Mouse (Mus musculus): Measurements from ENCODE around the gene Card9. TPM values are rescaled to one million over a fixed set of nuclear protein-coding genes. Genes with fewer than 3 reads are reported as not detected.
"Not testable (repeated sequence)": the region's sequence is repeated elsewhere in the genome, so short reads cannot be mapped to it uniquely, and the experiment has no call there.

Gene Card9
- total RNA-seq (2021) = 1 to 10 TPM; 1.1 to 1.4 TPM

- intact Hi-C loops (cut with DNase I) = no loop called here
- DNase-seq = no peak
Observed at GRCm38 (mm10) chr2:26360772-26361171, at the start of gene Card9. Card9 (minus strand) TSS chr2:26360918.

- DNase-seq = no peak
- intact Hi-C loops (cut with DNase I) = no loop called here
Observed at GRCm38 (mm10) chr2:26410091-26410490, 49.4 kb upstream of the Card9 start.

- no peak for DNase-seq
- intact Hi-C loops (cut with DNase I) = no loop called here
Observed at GRCm38 (mm10) chr2:26409362-26409761, 48.6 kb upstream of the Card9 start.

GRCm38 (mm10) chr2:26408515-26409356, 48.0 kb upstream of the Card9 start, which contains the start of gene Inpp5e:
Inpp5e (minus strand) TSS chr2:26409203.
- intact Hi-C loops (cut with DNase I) = no loop called here
- peak; percentile 97 for DNase-seq

- DNase-seq = no peak
- intact Hi-C loops (cut with DNase I) = no loop called here
Observed at GRCm38 (mm10) chr2:26403306-26403705, 42.6 kb upstream of the Card9 start.

- no peak for DNase-seq
- intact Hi-C loops (cut with DNase I) = no loop called here
Observed at GRCm38 (mm10) chr2:26402265-26402664, 41.5 kb upstream of the Card9 start.

- intact Hi-C loops (cut with DNase I) = no loop called here
- DNase-seq = no peak
Observed at GRCm38 (mm10) chr2:26401023-26401422, 40.3 kb upstream of the Card9 start.

- intact Hi-C loops (cut with DNase I) = no loop called here
- no peak for DNase-seq
Observed at GRCm38 (mm10) chr2:26400296-26400695, 39.6 kb upstream of the Card9 start.

GRCm38 (mm10) chr2:26399647-26400046, 38.9 kb upstream of the Card9 start:
- intact Hi-C loops (cut with DNase I) = no loop called here

GRCm38 (mm10) chr2:26398978-26399377, 38.3 kb upstream of the Card9 start:
- DNase-seq = no peak
- intact Hi-C loops (cut with DNase I) = no loop called here

More at GRCm38 (mm10) chr2:26399647-26400046, 38.9 kb upstream of the Card9 start:
- no peak for DNase-seq

- intact Hi-C loops (cut with DNase I) = no loop called here
- DNase-seq = no peak
Observed at GRCm38 (mm10) chr2:26391617-26392016, 30.9 kb upstream of the Card9 start.

GRCm38 (mm10) chr2:26390954-26391353, 30.2 kb upstream of the Card9 start:
- DNase-seq = no peak
- intact Hi-C loops (cut with DNase I) = no loop called here

GRCm38 (mm10) chr2:26389154-26389690, 28.5 kb upstream of the Card9 start, which contains the start of the genes Entr1 and Pmpca:
Entr1 (minus strand) TSS chr2:26389316.
Pmpca (plus strand) TSS chr2:26389339.
- DNase-seq = peak; percentile 88
- intact Hi-C loops (cut with DNase I) = no loop called here

- DNase-seq = no peak
- intact Hi-C loops (cut with DNase I) = no loop called here
Observed at GRCm38 (mm10) chr2:26388682-26389153, 28.0 kb upstream of the Card9 start.

- DNase-seq = no peak
- intact Hi-C loops (cut with DNase I) = no loop called here
Observed at GRCm38 (mm10) chr2:26387713-26388112, 27.0 kb upstream of the Card9 start.

- intact Hi-C loops (cut with DNase I); DNase-seq: not testable (repeated sequence)
Observed at GRCm38 (mm10) chr2:26380871-26381270, 20.2 kb upstream of the Card9 start.

- intact Hi-C loops (cut with DNase I) = no loop called here
- DNase-seq = peak; percentile 84
Observed at GRCm38 (mm10) chr2:26380131-26380771, 19.5 kb upstream of the Card9 start, which contains the start of gene Snapc4. Snapc4 (minus strand) TSS chr2:26380653.

- intact Hi-C loops (cut with DNase I) = loop anchor here (10.0 kb wide), 1 partner anchor 52 kb away; no protein-coding TSS in a partner anchor
- DNase-seq = no peak
Observed at GRCm38 (mm10) chr2:26372396-26372795, 11.7 kb upstream of the Card9 start.

- DNase-seq = no peak
- intact Hi-C loops (cut with DNase I) = no loop called here
Observed at GRCm38 (mm10) chr2:26368572-26368971, 7.9 kb upstream of the Card9 start.

GRCm38 (mm10) chr2:26367911-26368310, 7.2 kb upstream of the Card9 start:
- intact Hi-C loops (cut with DNase I) = no loop called here
- no peak for DNase-seq

Data from left cerebral cortex, postnatal 4 days (tissue).